Mouse (Mus musculus): ENCODE measurements around the gene Aplp2. TPM values are rescaled to one million over a fixed set of nuclear protein-coding genes. Genes with fewer than 3 reads are reported as not detected.
A peak's percentile ranks its signal among the peaks of the same experiment; 100 is the strongest.

Gene Aplp2
- polyA plus RNA-seq (2014; fragmentation: Nextera tagmentation; extraction: Ambion mirVana) = 271 and 345 TPM in 2 replicates

DNA sequence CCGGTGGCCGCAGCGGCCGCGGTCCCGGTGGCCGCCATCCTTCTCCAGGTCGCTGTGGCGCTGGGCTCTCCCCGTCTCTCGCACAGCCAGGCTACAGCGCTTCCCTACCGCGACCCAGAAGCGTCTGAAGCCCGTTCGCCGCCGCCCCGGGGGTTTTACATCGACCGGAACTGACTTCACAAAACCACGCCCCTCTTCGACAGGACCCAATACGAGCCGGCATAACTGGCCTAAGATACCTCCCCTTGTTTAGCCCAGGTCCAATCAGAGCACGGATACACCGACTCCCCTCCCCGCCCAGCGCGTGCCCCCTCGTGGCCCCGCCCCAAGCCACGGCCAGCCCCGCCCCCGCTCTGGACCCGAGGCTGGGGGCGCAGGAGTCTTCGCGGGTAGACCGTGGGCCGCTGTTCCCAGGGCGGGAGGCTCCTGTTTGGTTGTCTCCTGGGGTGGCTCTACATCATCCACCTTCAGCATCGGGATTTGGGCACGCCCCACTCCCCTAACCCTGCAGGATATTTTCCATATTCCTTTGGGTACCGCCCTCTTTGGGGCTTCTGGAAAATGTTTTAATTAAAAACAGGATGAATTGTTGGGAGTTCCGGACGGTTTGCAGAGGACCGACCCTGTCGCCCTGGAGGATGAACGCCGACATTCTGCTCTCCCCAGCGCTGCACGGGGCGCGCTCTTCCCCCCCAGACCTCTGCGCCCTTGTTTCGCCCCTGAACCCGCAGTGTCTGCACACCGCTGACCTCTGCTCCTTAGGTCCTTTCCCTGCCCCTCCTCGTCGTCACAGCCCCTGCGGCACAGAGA, at the start of gene Aplp2:
TSS of gene Aplp2 (minus strand) at position 126 of the 810 bp plus-strand sequence.
- peak within 1 kb of the TSS; percentile 88 for H3K4me3 ChIP-seq (ENCODE audit: low read depth, low read length)
- WGBS (ENCODE audit: insufficient replicate concordance) = under 1% methylated on average over 63 of the region's 63 CpGs
- no peaks in the 10 kb centered on the region for H3K27me3 ChIP-seq (ENCODE audit: control insufficient read depth, insufficient read depth, low read length)
- peak within 1 kb of the TSS; percentile 80 for H3K27ac ChIP-seq (ENCODE audit: low read depth, low read length)
- no peaks in the 10 kb centered on the region for H3K36me3 ChIP-seq (ENCODE audit: control insufficient read depth, insufficient read depth, low read length)
- H3K4me2 ChIP-seq = peak within 1 kb of the TSS; percentile 94
- H3K9me3 ChIP-seq (replicated peaks; ENCODE audit: control insufficient read depth, low read length) = no peaks in the 10 kb centered on the region
- peak within 1 kb of the TSS; percentile 83 for H3K9ac ChIP-seq (ENCODE audit: low read depth, low read length)
- ATAC-seq (replicated peaks; ENCODE audit: insufficient number of reproducible peaks, low FRiP score, low TSS enrichment) = peak; percentile 99
- peaks cover 11% of the 10 kb centered on the region; the same call in 1 of the 2 replicates for H3K4me1 ChIP-seq (ENCODE audit: control insufficient read depth, insufficient read depth, low read length)

DNA sequence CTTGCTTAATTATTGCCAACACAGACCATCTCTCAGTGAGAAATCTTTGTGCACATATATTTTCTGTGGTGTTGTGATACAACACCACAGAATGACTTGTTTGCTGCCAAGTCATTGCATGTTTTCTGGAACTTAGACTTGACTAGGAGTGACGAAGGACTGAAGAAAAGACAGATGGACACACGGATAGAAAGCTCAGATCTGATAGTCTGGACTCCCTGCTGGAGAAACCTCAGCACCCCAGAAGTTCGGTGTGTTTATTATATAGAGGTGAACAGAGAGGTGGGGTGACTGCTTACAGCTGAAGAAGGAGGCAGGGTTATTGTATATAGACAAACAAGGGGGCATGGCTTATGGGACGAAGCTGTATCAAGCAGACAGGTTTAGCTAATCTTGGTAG, 48.6 kb upstream of the Aplp2 start:
- Histone ChIP-seq H3K36me3 (ENCODE audit: control insufficient read depth, insufficient read depth, low read length) (no peaks in the 10 kb centered on the region), H3K4me1 (ENCODE audit: control insufficient read depth, insufficient read depth, low read length) (peaks cover 6% of the 10 kb centered on the region), H3K27ac (ENCODE audit: low read depth, low read length) (no peak overlapping the region), H3K4me3 (ENCODE audit: low read depth, low read length) (no peak overlapping the region), H3K9ac (ENCODE audit: low read depth, low read length) (no peak overlapping the region), H3K9me3 (replicated peaks; ENCODE audit: control insufficient read depth, low read length) (no peaks in the 10 kb centered on the region), H3K4me2 (no peak overlapping the region), H3K27me3 (ENCODE audit: control insufficient read depth, insufficient read depth, low read length) (no peaks in the 10 kb centered on the region)
- ATAC-seq (replicated peaks; ENCODE audit: insufficient number of reproducible peaks, low FRiP score, low TSS enrichment) = no peak
- whole genome bisulfite sequencing (ENCODE audit: insufficient replicate concordance) = 70% methylated on average over 4 of the region's 4 CpGs

DNA sequence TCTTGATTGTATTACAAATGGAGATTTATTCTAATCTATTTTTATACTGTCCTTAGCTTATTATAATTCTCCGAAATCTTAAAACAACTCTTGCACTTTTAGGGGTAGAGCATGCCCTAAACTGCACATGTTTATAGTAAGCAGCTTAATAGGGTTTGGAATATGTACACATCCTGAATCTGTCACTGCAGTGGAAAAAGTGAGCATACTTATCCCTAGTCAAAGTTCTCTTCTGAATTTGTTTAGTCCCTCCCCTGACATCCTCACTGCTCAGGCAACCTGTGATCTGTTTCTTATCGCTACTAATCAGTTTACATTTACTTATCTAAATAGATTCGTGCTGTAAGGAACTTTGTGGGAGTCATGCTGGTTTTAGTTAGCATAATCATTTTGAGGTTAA, 46.6 kb upstream of the Aplp2 start:
- Histone ChIP-seq H3K27me3 (ENCODE audit: control insufficient read depth, insufficient read depth, low read length) (no peaks in the 10 kb centered on the region), H3K9me3 (replicated peaks; ENCODE audit: control insufficient read depth, low read length) (no peaks in the 10 kb centered on the region), H3K9ac (ENCODE audit: low read depth, low read length) (no peak overlapping the region), H3K4me1 (ENCODE audit: control insufficient read depth, insufficient read depth, low read length) (peaks cover 11% of the 10 kb centered on the region), H3K27ac (ENCODE audit: low read depth, low read length) (no peak overlapping the region), H3K36me3 (ENCODE audit: control insufficient read depth, insufficient read depth, low read length) (no peaks in the 10 kb centered on the region), H3K4me2 (no peak overlapping the region), H3K4me3 (ENCODE audit: low read depth, low read length) (no peak overlapping the region)
- 49% methylated on average over 3 of the region's 3 CpGs for WGBS (ENCODE audit: insufficient replicate concordance)
- ATAC-seq (replicated peaks; ENCODE audit: insufficient number of reproducible peaks, low FRiP score, low TSS enrichment) = no peak

DNA sequence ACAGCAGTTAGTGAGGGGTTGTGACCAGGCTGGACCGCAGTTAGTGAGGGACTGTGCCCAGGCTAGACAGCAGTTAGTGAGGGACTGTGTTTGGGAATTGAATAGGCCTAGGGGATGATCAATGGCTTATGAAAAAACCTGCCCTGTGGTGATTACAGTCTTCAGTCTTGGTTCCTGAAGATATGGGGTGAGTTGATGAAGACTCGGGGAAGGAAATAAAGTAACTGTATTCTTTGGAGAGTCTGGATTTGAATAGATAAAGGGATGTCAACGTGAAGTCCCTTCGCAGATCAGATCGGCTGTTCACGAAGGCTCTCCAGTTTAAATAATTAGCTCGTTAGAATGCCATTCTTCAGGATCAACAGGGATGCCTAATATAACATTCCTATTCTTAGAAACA, 44.3 kb upstream of the Aplp2 start:
- H3K27me3 ChIP-seq (ENCODE audit: control insufficient read depth, insufficient read depth, low read length) = no peaks in the 10 kb centered on the region
- H3K27ac ChIP-seq (ENCODE audit: low read depth, low read length) = no peak overlapping the region
- H3K4me1 ChIP-seq (ENCODE audit: control insufficient read depth, insufficient read depth, low read length) = peaks cover 5% of the 10 kb centered on the region; the same call in 1 of the 2 replicates
- 61% methylated on average over 7 of the region's 7 CpGs for WGBS (ENCODE audit: insufficient replicate concordance)
- H3K4me2 ChIP-seq = no peak overlapping the region
- H3K4me3 ChIP-seq (ENCODE audit: low read depth, low read length) = no peak overlapping the region
- H3K36me3 ChIP-seq (ENCODE audit: control insufficient read depth, insufficient read depth, low read length) = no peaks in the 10 kb centered on the region
- H3K9ac ChIP-seq (ENCODE audit: low read depth, low read length) = no peak overlapping the region
- H3K9me3 ChIP-seq (replicated peaks; ENCODE audit: control insufficient read depth, low read length) = no peaks in the 10 kb centered on the region
- ATAC-seq (replicated peaks; ENCODE audit: insufficient number of reproducible peaks, low FRiP score, low TSS enrichment) = no peak

DNA sequence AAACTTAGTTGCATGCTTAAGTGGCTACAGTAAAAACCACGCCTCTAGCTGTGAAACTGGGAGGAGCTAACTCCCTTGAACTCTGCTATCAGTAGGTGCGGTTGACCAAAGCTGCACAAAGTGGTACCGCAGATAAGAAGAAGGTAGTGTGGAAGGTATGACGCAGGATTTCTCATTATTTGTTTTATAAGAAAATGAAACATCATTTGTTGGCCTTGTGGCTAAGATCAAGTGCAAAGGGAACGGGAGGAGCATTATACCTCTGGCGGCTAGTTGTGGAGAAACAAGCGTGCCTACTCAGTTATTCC, 43.0 kb upstream of the Aplp2 start:
- H3K4me2 ChIP-seq = peak overlapping the region; percentile 19; the same call in 1 of the 2 replicates
- H3K4me3 ChIP-seq (ENCODE audit: low read depth, low read length) = peak overlapping the region; percentile 10; the same call in 1 of the 2 replicates
- peaks cover 5% of the 10 kb centered on the region; the same call in 1 of the 2 replicates for H3K4me1 ChIP-seq (ENCODE audit: control insufficient read depth, insufficient read depth, low read length)
- no peak overlapping the region for H3K9ac ChIP-seq (ENCODE audit: low read depth, low read length)
- ATAC-seq (replicated peaks; ENCODE audit: insufficient number of reproducible peaks, low FRiP score, low TSS enrichment) = peak; percentile 79
- no peaks in the 10 kb centered on the region for H3K9me3 ChIP-seq (replicated peaks; ENCODE audit: control insufficient read depth, low read length)
- no peaks in the 10 kb centered on the region for H3K27me3 ChIP-seq (ENCODE audit: control insufficient read depth, insufficient read depth, low read length)
- WGBS (ENCODE audit: insufficient replicate concordance) = 65% methylated on average over 7 of the region's 7 CpGs
- H3K27ac ChIP-seq (ENCODE audit: low read depth, low read length) = peak overlapping the region; percentile 85
- no peaks in the 10 kb centered on the region for H3K36me3 ChIP-seq (ENCODE audit: control insufficient read depth, insufficient read depth, low read length)

DNA sequence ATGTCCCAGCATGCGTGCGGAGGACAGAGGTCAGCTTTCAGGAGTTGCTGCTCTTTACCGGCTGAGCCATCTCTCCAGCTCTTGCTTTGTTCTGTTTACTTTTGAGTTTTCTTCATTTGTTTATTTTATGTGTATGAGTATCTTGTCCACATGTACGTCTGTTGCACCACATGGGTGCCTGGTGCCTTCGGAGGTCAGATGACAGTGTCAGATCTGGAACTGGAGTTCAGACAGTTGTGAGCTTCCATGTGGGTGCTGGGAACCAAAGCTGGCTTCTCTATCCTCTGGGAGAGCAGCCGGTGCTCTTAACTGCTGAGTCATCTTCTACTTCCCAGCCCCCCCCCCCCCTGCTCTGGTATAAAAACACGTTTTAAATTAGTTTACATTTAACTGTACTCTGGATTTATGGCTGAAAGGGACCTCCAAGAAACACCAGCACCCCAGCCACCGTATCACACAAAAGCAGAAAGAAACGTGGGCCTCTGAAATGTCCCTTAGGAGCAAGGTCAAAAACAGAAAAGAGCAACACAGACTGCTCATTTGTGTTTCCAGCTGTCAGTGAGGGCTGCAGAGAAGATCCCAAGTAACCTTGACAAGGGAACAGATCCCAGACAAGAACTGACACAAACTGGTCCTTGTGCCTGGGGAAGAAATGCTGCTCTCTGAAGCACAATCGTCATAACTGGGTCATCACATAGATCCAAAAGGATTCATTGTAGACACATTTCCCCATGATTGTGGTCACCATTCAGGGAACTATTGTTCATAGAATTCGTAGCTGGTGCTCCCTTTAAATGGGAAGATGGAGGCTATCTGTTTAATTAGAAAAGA, 42.5 kb upstream of the Aplp2 start:
- peak; percentile 50; the same call in 1 of the 2 replicates for ATAC-seq (replicated peaks; ENCODE audit: insufficient number of reproducible peaks, low FRiP score, low TSS enrichment)
- Histone ChIP-seq H3K4me3 (ENCODE audit: low read depth, low read length) (peak overlapping the region; percentile 23; the same call in 1 of the 2 replicates), H3K36me3 (ENCODE audit: control insufficient read depth, insufficient read depth, low read length) (no peaks in the 10 kb centered on the region), H3K9me3 (replicated peaks; ENCODE audit: control insufficient read depth, low read length) (no peaks in the 10 kb centered on the region), H3K27me3 (ENCODE audit: control insufficient read depth, insufficient read depth, low read length) (no peaks in the 10 kb centered on the region), H3K9ac (ENCODE audit: low read depth, low read length) (0 out of 2 replicates have a peak overlapping the region, but pooled peaks have one; percentile 34), H3K27ac (ENCODE audit: low read depth, low read length) (peak overlapping the region; percentile 85), H3K4me1 (ENCODE audit: control insufficient read depth, insufficient read depth, low read length) (peaks cover 5% of the 10 kb centered on the region; the same call in 1 of the 2 replicates), H3K4me2 (peak overlapping the region; percentile 56)
- 64% methylated on average over 11 of the region's 11 CpGs for WGBS (ENCODE audit: insufficient replicate concordance)

DNA sequence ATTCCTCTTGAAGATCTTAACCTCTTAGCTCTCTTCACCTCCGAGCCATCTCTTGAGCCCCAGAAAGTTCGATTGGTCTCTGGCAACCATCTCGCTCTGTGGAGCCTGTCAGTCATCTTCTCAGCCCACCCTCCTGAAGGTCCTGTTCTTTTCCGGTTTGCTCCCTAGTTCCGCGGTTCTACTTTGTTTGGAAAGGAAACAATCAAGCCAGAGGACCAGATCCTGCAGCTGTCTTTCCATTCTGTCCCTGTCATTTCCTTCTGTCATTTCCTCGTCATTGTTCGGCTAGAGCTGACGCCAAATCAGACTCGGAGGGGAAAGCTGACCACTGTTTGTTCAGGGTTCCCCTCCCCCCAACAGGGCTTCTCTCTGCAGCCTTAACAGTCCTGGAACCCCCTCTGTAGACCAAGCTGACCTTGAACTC, 41.7 kb upstream of the Aplp2 start:
- no peaks in the 10 kb centered on the region for H3K36me3 ChIP-seq (ENCODE audit: control insufficient read depth, insufficient read depth, low read length)
- peak overlapping the region; percentile 56 for H3K4me2 ChIP-seq
- peaks cover 5% of the 10 kb centered on the region; the same call in 1 of the 2 replicates for H3K4me1 ChIP-seq (ENCODE audit: control insufficient read depth, insufficient read depth, low read length)
- H3K27me3 ChIP-seq (ENCODE audit: control insufficient read depth, insufficient read depth, low read length) = no peaks in the 10 kb centered on the region
- 26% methylated on average over 10 of the region's 10 CpGs for WGBS (ENCODE audit: insufficient replicate concordance)
- H3K9ac ChIP-seq (ENCODE audit: low read depth, low read length) = peak overlapping the region; percentile 56
- peak overlapping the region; percentile 85 for H3K27ac ChIP-seq (ENCODE audit: low read depth, low read length)
- H3K4me3 ChIP-seq (ENCODE audit: low read depth, low read length) = peak overlapping the region; percentile 23; the same call in 1 of the 2 replicates
- H3K9me3 ChIP-seq (replicated peaks; ENCODE audit: control insufficient read depth, low read length) = no peaks in the 10 kb centered on the region
- ATAC-seq (replicated peaks; ENCODE audit: insufficient number of reproducible peaks, low FRiP score, low TSS enrichment) = peak; percentile 66

DNA sequence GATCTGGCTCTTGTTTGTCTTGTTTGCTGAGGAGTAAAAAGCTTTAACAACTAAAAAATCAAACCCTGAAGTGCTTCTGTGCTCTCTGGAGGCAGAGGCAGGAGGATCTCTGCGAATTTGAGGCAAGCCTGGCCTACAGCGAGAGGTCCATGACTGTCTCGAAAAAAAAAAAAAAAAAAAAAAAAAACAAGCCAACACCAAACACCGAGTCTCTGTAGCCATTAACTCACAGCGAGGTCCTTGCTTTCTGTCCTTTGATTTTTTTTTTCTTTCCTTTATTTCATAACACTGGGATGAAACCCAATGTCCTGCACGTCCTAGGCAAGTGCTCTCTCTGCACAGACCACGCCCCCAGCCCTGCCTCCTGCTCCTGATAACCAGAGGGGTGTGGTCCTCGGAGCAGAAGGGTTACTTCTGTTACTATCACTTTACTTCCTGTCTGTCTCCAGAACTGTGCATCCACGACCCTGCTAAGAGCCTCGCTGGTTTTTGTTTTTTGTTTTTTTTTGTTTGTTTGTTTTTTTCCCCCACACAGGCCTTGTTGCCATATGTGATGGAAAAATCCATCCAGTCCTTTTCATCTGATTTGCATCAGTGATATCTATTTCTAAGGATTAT, 40.7 kb upstream of the Aplp2 start:
- 0 out of 2 replicates have a peak, but pooled peaks have one; percentile 60 for ATAC-seq (replicated peaks; ENCODE audit: insufficient number of reproducible peaks, low FRiP score, low TSS enrichment)
- H3K27me3 ChIP-seq (ENCODE audit: control insufficient read depth, insufficient read depth, low read length) = no peaks in the 10 kb centered on the region
- H3K4me3 ChIP-seq (ENCODE audit: low read depth, low read length) = no peak overlapping the region
- H3K9ac ChIP-seq (ENCODE audit: low read depth, low read length) = no peak overlapping the region
- H3K36me3 ChIP-seq (ENCODE audit: control insufficient read depth, insufficient read depth, low read length) = no peaks in the 10 kb centered on the region
- H3K27ac ChIP-seq (ENCODE audit: low read depth, low read length) = peak overlapping the region; percentile 85; the same call in 1 of the 2 replicates
- H3K4me2 ChIP-seq = no peak overlapping the region
- WGBS (ENCODE audit: insufficient replicate concordance) = 57% methylated on average over 10 of the region's 10 CpGs
- peaks cover 5% of the 10 kb centered on the region; the same call in 1 of the 2 replicates for H3K4me1 ChIP-seq (ENCODE audit: control insufficient read depth, insufficient read depth, low read length)
- H3K9me3 ChIP-seq (replicated peaks; ENCODE audit: control insufficient read depth, low read length) = no peaks in the 10 kb centered on the region

Measured in heart, embryonic 11.5 days (tissue).